Comparison of ENCODE assay signal across 10 mouse cellular contexts in the genomic region with DNA sequence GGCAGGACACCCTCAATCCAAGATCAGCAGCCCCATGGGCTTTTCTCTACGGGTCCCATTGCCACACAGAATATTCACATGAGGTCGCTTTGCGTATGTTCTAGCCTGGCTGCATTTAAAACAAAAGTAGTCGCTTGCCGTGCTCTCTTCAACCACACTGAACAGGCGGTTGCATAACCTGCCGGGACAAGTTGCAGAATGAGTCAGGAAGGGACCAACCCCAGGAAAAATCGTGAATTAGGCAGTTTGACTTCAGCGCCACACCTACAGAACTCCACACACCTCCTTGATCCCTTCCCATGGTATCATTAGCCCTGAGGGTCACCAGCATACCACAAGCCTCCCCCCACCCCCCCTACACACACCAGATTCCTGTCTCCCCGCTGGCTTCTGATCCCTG. TPM values are rescaled to one million over a fixed set of nuclear protein-coding genes. Genes with fewer than 3 reads are reported as not detected.
A peak's percentile ranks its signal among the peaks of the same experiment; 100 is the strongest.
DNase-seq lines count a peak whose midpoint lies in the region; ATAC-seq and TF ChIP-seq lines count a peak whose summit lies in the region.
"Had no signal": no experiment of that assay in that cellular context is flagged by ENCODE, and none has a peak within 500 bp of the region (broad histone marks: within the 10 kb centered on the region; RNA-seq: fewer than 3 reads in every experiment).

No protein-coding gene starts in this region.

- no peak for ATAC-seq in liver, embryonic 12.5 days
- no peak for ATAC-seq in liver, embryonic 11.5 days (replicated peaks; ENCODE audit: low FRiP score)
- no peak for ATAC-seq in limb, embryonic 14.5 days (ENCODE audit: low FRiP score, low read depth)
- ATAC-seq in forebrain, embryonic 14.5 days, result no peak
- ATAC-seq: Patski had no signal

- H3K9ac ChIP-seq in liver, embryonic 12.5 days, result no peak overlapping the region
- no peak overlapping the region for H3K9ac ChIP-seq in liver, embryonic 11.5 days (ENCODE audit: low read depth, low read length)
- H3K9ac ChIP-seq in limb, embryonic 14.5 days (ENCODE audit: low read depth, low read length, severe bottlenecking), result no peak overlapping the region
- H3K9ac ChIP-seq in forebrain, embryonic 14.5 days (ENCODE audit: low read length), result no peak overlapping the region
- H3K9ac ChIP-seq: liver, embryonic 14.5 days had no signal

- TF ChIP-seq POLR2A in kidney, adult 2 months (IDR thresholded peaks at IDR 0.05; ENCODE audit: low read depth, low read length), result no peak
- no peak for TF ChIP-seq POLR2A in limb, embryonic 14.5 days (IDR thresholded peaks at IDR 0.05; ENCODE audit: borderline replicate concordance, extremely low read depth, insufficient read depth, insufficient read length)

- no peaks in the 10 kb centered on the region for H3K9me3 ChIP-seq in liver, embryonic 12.5 days (replicated peaks)
- no peaks in the 10 kb centered on the region for H3K9me3 ChIP-seq in liver, embryonic 11.5 days (ENCODE audit: control insufficient read depth, low read length)
- no peaks in the 10 kb centered on the region for H3K9me3 ChIP-seq in limb, embryonic 14.5 days (ENCODE audit: control insufficient read depth, low read length)
- H3K9me3 ChIP-seq in forebrain, embryonic 14.5 days (replicated peaks; ENCODE audit: control insufficient read depth, low read length), result no peaks in the 10 kb centered on the region

- TF ChIP-seq CTCF in kidney, adult 2 months (conservative IDR thresholded peaks at IDR 0.05; ENCODE audit: insufficient read depth, insufficient read length, low read depth, low read length), result no peak

- H3K27ac ChIP-seq in liver, embryonic 12.5 days, result no peak overlapping the region
- H3K27ac ChIP-seq in liver, embryonic 11.5 days (ENCODE audit: low read depth, low read length), result no peak overlapping the region
- peak overlapping the region; percentile 72; the same call in 1 of the 2 replicates for H3K27ac ChIP-seq in kidney, adult 2 months (ENCODE audit: insufficient read depth, low read depth, low read length)
- no peak overlapping the region for H3K27ac ChIP-seq in limb, embryonic 14.5 days (replicated peaks; ENCODE audit: low read depth, low read length)
- no peak overlapping the region for H3K27ac ChIP-seq in forebrain, embryonic 14.5 days (ENCODE audit: low read depth, low read length)
- H3K27ac ChIP-seq: liver, embryonic 14.5 days had no signal

- peaks cover 13% of the 10 kb centered on the region; the same call in 1 of the 2 replicates for H3K27me3 ChIP-seq in liver, embryonic 12.5 days (replicated peaks)
- H3K27me3 ChIP-seq in liver, embryonic 11.5 days (replicated peaks; ENCODE audit: control insufficient read depth, insufficient read depth, low read length), result no peaks in the 10 kb centered on the region
- H3K27me3 ChIP-seq in kidney, adult 2 months (replicated peaks; ENCODE audit: control insufficient read depth, insufficient read depth, low read length), result no peaks in the 10 kb centered on the region
- H3K27me3 ChIP-seq in limb, embryonic 14.5 days (ENCODE audit: control insufficient read depth, insufficient read depth, low read length), result no peaks in the 10 kb centered on the region
- 0 out of 2 replicates have a peak, but pooled peaks cover 3% of the 10 kb centered on the region for H3K27me3 ChIP-seq in forebrain, embryonic 14.5 days (replicated peaks; ENCODE audit: control insufficient read depth, insufficient read depth, low read length)
- H3K27me3 ChIP-seq: Patski had no signal

- H3K4me2 ChIP-seq in liver, embryonic 12.5 days, result 0 out of 2 replicates have a peak overlapping the region, but pooled peaks have one; percentile 12
- no peak overlapping the region for H3K4me2 ChIP-seq in liver, embryonic 11.5 days
- 0 out of 2 replicates have a peak overlapping the region, but pooled peaks have one; percentile 0 for H3K4me2 ChIP-seq in limb, embryonic 14.5 days (replicated peaks; ENCODE audit: low read depth, low read length, severe bottlenecking)
- H3K4me2 ChIP-seq in forebrain, embryonic 14.5 days (ENCODE audit: low read length), result no peak overlapping the region

- H3K4me3 ChIP-seq in liver, embryonic 12.5 days, result no peak overlapping the region
- no peak overlapping the region for H3K4me3 ChIP-seq in liver, embryonic 11.5 days (ENCODE audit: low read depth, low read length)
- no peak overlapping the region for H3K4me3 ChIP-seq in kidney, adult 2 months (ENCODE audit: insufficient read depth, low read depth, low read length)
- H3K4me3 ChIP-seq in limb, embryonic 14.5 days (replicated peaks; ENCODE audit: low read length), result no peak overlapping the region
- H3K4me3 ChIP-seq in forebrain, embryonic 14.5 days (ENCODE audit: low read depth, low read length), result no peak overlapping the region

- no peak for DNase-seq in liver, embryonic 11.5 days (ENCODE audit: low spot score)
- peak; percentile 59 for DNase-seq in kidney, adult 2 months
- peak; percentile 43 for DNase-seq in limb, embryonic 14.5 days (ENCODE audit: low spot score)
- DNase-seq in urinary bladder, postnatal 36 days (ENCODE audit: low spot score in 2 of 2), result peak; percentile 62 to 77
- no peak for DNase-seq in forebrain, embryonic 14.5 days (ENCODE audit: low spot score)
- no peak for DNase-seq in ovary, adult 18-20 months (ENCODE audit: low spot score)
- DNase-seq: cerebellum, adult 11-12 months had no signal

- WGBS in liver, embryonic 12.5 days (ENCODE audit: insufficient replicate concordance), result 45% methylated on average over 10 of the region's 10 CpGs
- 41% methylated on average over 10 of the region's 10 CpGs for WGBS in liver, embryonic 11.5 days
- 34% methylated on average over 10 of the region's 10 CpGs for WGBS in kidney, adult 2 months
- WGBS in limb, embryonic 14.5 days, result 24% methylated on average over 10 of the region's 10 CpGs
- 34% methylated on average over 10 of the region's 10 CpGs for WGBS in forebrain, embryonic 14.5 days

- H3K4me1 ChIP-seq in liver, embryonic 12.5 days, result peaks cover 40% of the 10 kb centered on the region
- H3K4me1 ChIP-seq in liver, embryonic 11.5 days (replicated peaks; ENCODE audit: control insufficient read depth, insufficient read depth, low read length), result peaks cover 17% of the 10 kb centered on the region
- H3K4me1 ChIP-seq in kidney, adult 2 months (ENCODE audit: control insufficient read depth, insufficient read depth, low read length), result peaks cover 8% of the 10 kb centered on the region; the same call in 1 of the 2 replicates
- H3K4me1 ChIP-seq in limb, embryonic 14.5 days (ENCODE audit: control insufficient read depth, insufficient read depth, low read length), result peaks cover 11% of the 10 kb centered on the region; the same call in 1 of the 2 replicates
- 0 out of 2 replicates have a peak, but pooled peaks cover 3% of the 10 kb centered on the region for H3K4me1 ChIP-seq in forebrain, embryonic 14.5 days (ENCODE audit: control insufficient read depth, insufficient read depth, low read length)

- no peaks in the 10 kb centered on the region for H3K36me3 ChIP-seq in liver, embryonic 12.5 days
- no peaks in the 10 kb centered on the region for H3K36me3 ChIP-seq in liver, embryonic 11.5 days (ENCODE audit: control insufficient read depth, insufficient read depth, low read length)
- no peaks in the 10 kb centered on the region for H3K36me3 ChIP-seq in kidney, adult 2 months (ENCODE audit: control insufficient read depth, insufficient read depth, low read length)
- H3K36me3 ChIP-seq in limb, embryonic 14.5 days (ENCODE audit: control insufficient read depth, insufficient read depth, low read length), result no peaks in the 10 kb centered on the region
- no peaks in the 10 kb centered on the region for H3K36me3 ChIP-seq in forebrain, embryonic 14.5 days (ENCODE audit: control insufficient read depth, insufficient read depth, low read length)

RNA-seq across cellular contexts. Expression of a gene that starts 4.4 kb away (rescaled TPM):
- 3.6 and 4.6 TPM in 2 replicates for polyA plus RNA-seq in liver, embryonic 12.5 days (2016; fragmentation: Nextera tagmentation; extraction: Ambion mirVana)
- polyA plus RNA-seq in liver, embryonic 11.5 days (2014; fragmentation: Nextera tagmentation; extraction: Ambion mirVana), result 9.5 and 9.7 TPM in 2 replicates
- 23.7 and 28.0 TPM in 2 replicates for polyA plus RNA-seq in kidney, adult 2 months (2012; rRNA removed)
- polyA plus RNA-seq in limb, embryonic 14.5 days (2012; rRNA removed), result 22.2 and 25.8 TPM in 2 replicates
- polyA plus RNA-seq in limb, embryonic 14.5 days (2014; fragmentation: Nextera tagmentation; extraction: Ambion mirVana), result 22.2 and 23.7 TPM in 2 replicates
- polyA plus RNA-seq in forebrain, embryonic 14.5 days (2014; fragmentation: Nextera tagmentation; extraction: Ambion mirVana), result 4.8 and 5.6 TPM in 2 replicates

Comparison
In these comparisons a context has a peak if more than half of its experiments do, and no peak if none do; other contexts are left out.
1. H3K4me2 ChIP-seq: peak in liver, embryonic 12.5 days (single experiment) and limb, embryonic 14.5 days (single experiment); none in liver, embryonic 11.5 days (single experiment) and forebrain, embryonic 14.5 days (single experiment).
2. DNase-seq: peak in kidney, adult 2 months (single experiment), limb, embryonic 14.5 days (single experiment) and urinary bladder, postnatal 36 days (2 of 2); none in liver, embryonic 11.5 days (single experiment), forebrain, embryonic 14.5 days (single experiment) and ovary, adult 18-20 months (single experiment).